Mouse (Mus musculus) kidney, embryonic 16.5 days (tissue): ENCODE measurements around the gene Wbp1. TPM values are rescaled to one million over a fixed set of nuclear protein-coding genes. Genes with fewer than 3 reads are reported as not detected.

ENCODE experiments used
- ATAC-seq: fragments of 200-750 bp; cut with Nextera tagmentation; 2 replicates; pipeline ENCODE4 v1.8.0; 2017; ENCODE audit warnings: moderate TSS enrichment; ENCODE audit not compliant: low FRiP score, low TSS enrichment
- H3K27ac ChIP-seq: fragments of 300-500 bp; sonication (generic); 2 replicates; pipeline ENCODE4 v1.5.1; 2014; ENCODE audit warnings: low read length
- H3K27me3 ChIP-seq: fragments of 300-500 bp; sonication (generic); 2 replicates; pipeline ENCODE4 v1.6.1; 2014; ENCODE audit warnings: low read length, control low read depth, mixed read lengths; ENCODE audit not compliant: insufficient read depth
- H3K36me3 ChIP-seq: fragments of 300-500 bp; sonication (generic); 2 replicates; pipeline ENCODE4 v1.6.1; 2014; ENCODE audit warnings: low read length, control low read depth, mixed read lengths; ENCODE audit not compliant: insufficient read depth
- H3K4me1 ChIP-seq: fragments of 300-500 bp; sonication (generic); 2 replicates; pipeline ENCODE4 v1.6.1; 2014; ENCODE audit warnings: low read length, control low read depth, mixed read lengths; ENCODE audit not compliant: insufficient read depth
- H3K4me2 ChIP-seq: fragments of 300-500 bp; sonication (generic); replicated peaks from 2 replicates; pipeline ENCODE4 v1.6.1; 2014; ENCODE audit warnings: low read depth, low read length
- H3K4me3 ChIP-seq: fragments of 300-500 bp; sonication (generic); 2 replicates; pipeline ENCODE4 v1.5.1; 2014; ENCODE audit warnings: mild to moderate bottlenecking, low read length
- H3K9ac ChIP-seq: fragments of 300-500 bp; sonication (generic); replicated peaks from 2 replicates; pipeline ENCODE4 v1.6.1; 2014; ENCODE audit warnings: low read length
- H3K9me3 ChIP-seq: fragments of 300-500 bp; sonication (generic); 2 replicates; pipeline ENCODE4 v1.6.1; 2016; ENCODE audit warnings: low read length, control low read depth
- WGBS: fragments of 180-500 bp; shearing (Covaris S2); extraction: QIAGEN DNeasy Blood & Tissue Kit; methylation state at CpG from one replicate; pipeline ENCODE4 v1.1.7; 2014; 5-methylcytosine and 5-hydroxymethylcytosine counted together
- polyA plus RNA-seq: library from polyadenylated mRNA; unstranded; fragments of >200 nt; fragmentation: Nextera tagmentation; extraction: Ambion mirVana; gene quantifications from 2 replicates; pipeline ENCODE4 v1.2.1, GENCODE M21; 2015

Gene Wbp1
- polyA plus RNA-seq, 1 experiment from 2014 or later = 160 TPM

DNA sequence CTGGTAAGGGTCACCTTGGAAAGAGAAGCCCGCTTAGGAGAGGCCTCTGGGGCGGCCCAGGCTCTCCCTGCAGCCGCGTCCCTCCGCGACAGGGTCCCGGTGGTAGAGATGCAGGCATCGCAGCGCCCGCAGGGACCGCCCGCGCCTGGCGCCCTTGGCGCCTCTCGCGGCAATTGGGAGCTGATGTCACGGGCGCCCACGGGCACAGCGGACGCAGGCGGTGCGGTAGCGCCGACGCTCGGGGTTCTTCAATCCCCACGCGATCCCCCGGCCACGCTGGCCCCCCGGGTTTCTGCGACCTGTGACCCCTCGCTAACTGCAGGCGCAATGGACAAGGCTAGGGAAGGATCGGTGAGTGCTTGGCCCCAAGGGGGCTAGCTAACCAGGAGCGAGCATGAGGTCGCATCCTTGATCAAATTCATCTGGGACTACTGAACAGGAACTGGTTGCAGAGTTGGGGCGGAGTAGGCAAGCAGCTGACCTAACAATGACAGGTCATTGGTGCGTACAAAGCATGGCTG lies 20.9 kb upstream of the Wbp1 start:
- Histone ChIP-seq H3K27me3 (no peaks in the 10 kb centered on the region), H3K27ac (no peak overlapping the region), H3K9ac (peak overlapping the region; percentile 73), H3K4me1 (peaks cover 29% of the 10 kb centered on the region), H3K9me3 (no peaks in the 10 kb centered on the region), H3K4me3 (peak overlapping the region; percentile 39), H3K36me3 (peaks cover 4% of the 10 kb centered on the region; the same call in 1 of the 2 replicates), H3K4me2 (peak overlapping the region; percentile 66)
- ATAC-seq = no peak
- WGBS = 5% methylated on average over 41 of the region's 41 CpGs

DNA sequence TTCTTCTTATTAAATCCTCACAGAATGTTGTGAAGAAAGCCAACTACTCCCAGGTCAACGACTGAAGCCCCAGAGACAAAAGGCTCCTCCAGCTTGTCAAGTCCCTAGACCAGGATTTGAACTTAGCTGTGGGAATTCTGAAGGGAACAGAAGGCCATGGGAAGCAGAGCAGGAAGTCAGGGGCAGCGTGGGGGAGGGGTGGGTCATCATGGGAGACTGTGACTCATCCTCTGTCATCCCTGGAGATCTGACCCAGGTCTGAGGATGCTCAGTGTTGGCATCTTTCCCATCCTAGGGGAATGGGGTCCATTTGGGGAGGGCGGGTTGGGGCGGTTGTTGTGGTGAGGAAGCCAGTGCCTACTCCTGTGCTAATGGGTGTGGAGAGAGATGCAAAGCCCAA lies 20.3 kb upstream of the Wbp1 start:
- H3K4me1 ChIP-seq = peaks cover 29% of the 10 kb centered on the region
- H3K9me3 ChIP-seq = no peaks in the 10 kb centered on the region
- peak overlapping the region; percentile 66 for H3K4me2 ChIP-seq
- no peaks in the 10 kb centered on the region for H3K36me3 ChIP-seq
- no peak overlapping the region for H3K27ac ChIP-seq
- WGBS = 38% methylated on average over 4 of the region's 4 CpGs
- H3K4me3 ChIP-seq = peak overlapping the region; percentile 39; the same call in 1 of the 2 replicates
- ATAC-seq = no peak
- H3K9ac ChIP-seq = peak overlapping the region; percentile 73; the same call in 1 of the 2 replicates
- no peaks in the 10 kb centered on the region for H3K27me3 ChIP-seq

DNA sequence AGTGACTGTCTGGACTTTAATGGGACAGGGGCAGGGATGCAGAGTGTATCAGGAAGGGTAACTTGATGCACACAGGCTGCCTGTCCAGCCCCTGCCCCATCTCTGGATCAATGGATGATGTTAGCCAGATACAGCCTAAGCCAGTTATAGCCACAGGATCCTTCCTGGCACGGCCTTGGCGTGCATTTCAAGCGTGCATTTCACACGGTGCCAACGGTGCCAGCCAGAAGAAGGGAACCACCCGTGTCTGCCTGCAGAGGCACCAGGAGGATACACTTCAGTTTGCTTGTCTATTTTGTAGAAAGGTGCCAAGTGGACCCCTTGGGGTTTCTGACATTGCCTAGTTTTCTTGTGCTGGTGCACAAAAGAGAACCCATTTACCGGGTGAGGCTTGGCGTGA lies 18.7 kb upstream of the Wbp1 start:
- 94% methylated on average over 8 of the region's 8 CpGs for WGBS
- H3K9me3 ChIP-seq = no peaks in the 10 kb centered on the region
- no peak overlapping the region for H3K9ac ChIP-seq
- H3K27ac ChIP-seq = no peak overlapping the region
- no peak overlapping the region for H3K4me3 ChIP-seq
- no peaks in the 10 kb centered on the region for H3K36me3 ChIP-seq
- peaks cover 43% of the 10 kb centered on the region for H3K4me1 ChIP-seq
- no peak for ATAC-seq
- H3K27me3 ChIP-seq = no peaks in the 10 kb centered on the region
- no peak overlapping the region for H3K4me2 ChIP-seq

DNA sequence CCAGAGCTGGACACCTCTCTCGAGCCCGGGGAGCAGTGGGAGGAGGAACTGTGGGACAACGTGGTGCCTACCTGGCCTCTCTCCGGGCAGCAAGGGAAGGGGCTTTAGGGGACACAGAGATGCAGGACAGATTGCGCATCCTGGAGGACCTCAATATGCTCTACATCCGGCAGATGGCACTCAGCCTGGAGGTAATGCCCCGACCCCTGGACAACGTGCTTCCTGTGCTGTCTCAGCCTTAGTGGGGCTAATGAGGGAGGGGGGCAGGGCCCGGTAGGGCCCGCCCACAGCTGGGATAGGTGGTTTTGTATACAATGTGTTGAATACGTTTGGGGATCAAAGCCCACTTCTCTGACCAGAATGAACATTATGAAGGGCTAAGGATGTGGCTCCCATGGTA lies 16.7 kb upstream of the Wbp1 start:
- peak; percentile 23 for ATAC-seq
- peak overlapping the region; percentile 69 for H3K4me2 ChIP-seq
- H3K4me1 ChIP-seq = peaks cover 48% of the 10 kb centered on the region
- 0% methylated on average over 11 of the region's 11 CpGs for WGBS
- peak overlapping the region; percentile 100 for H3K27ac ChIP-seq
- H3K9ac ChIP-seq = peak overlapping the region; percentile 97
- H3K4me3 ChIP-seq = peak overlapping the region; percentile 62
- H3K36me3 ChIP-seq = no peaks in the 10 kb centered on the region
- H3K27me3 ChIP-seq = no peaks in the 10 kb centered on the region
- H3K9me3 ChIP-seq = no peaks in the 10 kb centered on the region

DNA sequence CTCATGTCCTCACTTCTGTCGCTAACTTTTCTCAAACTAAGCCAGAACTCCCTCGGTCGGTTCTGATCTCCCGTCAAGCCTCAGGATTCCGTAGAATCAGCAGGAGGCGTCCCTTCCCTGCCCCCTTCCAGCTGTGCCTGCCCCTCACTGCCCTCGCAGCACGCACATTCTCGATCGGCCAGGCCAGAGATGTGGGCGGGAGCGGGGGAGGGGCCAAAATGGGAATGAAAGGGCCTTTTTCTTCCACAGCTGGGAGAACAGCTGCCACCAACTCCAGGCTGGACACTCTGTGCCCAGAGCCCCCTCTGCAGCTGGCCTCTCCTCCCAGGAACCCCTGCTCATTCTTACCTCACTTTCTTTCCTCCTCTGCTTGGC lies 16.2 kb upstream of the Wbp1 start:
- Histone ChIP-seq H3K9ac (peak overlapping the region; percentile 97), H3K27ac (peak overlapping the region; percentile 100), H3K4me3 (peak overlapping the region; percentile 62), H3K9me3 (no peaks in the 10 kb centered on the region), H3K36me3 (no peaks in the 10 kb centered on the region), H3K4me2 (peak overlapping the region; percentile 69), H3K4me1 (peaks cover 48% of the 10 kb centered on the region), H3K27me3 (no peaks in the 10 kb centered on the region)
- 0% methylated on average over 12 of the region's 12 CpGs for WGBS
- peak; percentile 78 for ATAC-seq

DNA sequence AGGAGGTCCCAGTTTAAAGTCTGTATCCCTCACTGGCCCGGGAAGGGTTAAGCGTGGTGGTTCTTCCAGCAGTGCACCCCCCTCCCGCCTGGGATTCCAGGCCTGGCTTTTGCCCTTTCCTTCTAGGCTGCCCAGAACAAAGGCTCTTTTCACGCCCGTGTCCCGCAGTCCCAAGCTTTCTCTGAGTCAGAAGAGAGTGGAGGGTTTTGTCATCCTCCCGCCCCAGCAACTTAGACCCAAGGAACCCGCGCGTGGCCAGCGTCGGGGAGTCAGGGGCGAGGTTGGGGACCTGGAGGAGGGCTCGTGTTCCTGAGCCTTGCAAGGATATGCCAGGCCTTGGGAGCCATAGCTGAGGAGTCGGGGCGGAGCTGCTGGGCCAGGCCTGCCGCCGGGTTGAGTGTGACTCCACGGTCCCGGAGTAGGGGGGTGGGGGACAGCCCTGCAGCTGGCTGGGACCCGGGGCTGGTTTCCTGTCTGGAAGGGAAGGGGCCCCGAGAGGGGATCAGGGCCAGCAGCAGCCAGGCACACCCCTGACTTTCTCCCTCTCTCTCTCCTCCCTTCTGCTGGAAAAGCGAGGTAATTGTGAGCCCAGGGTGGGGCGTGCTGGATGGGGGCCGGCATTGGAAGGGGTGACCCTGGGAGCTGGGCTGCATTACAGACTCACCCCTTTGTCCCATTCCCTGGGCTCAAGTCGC lies 15.7 kb upstream of the Wbp1 start:
- Histone ChIP-seq H3K27ac (peak overlapping the region; percentile 100), H3K9ac (peak overlapping the region; percentile 97), H3K4me2 (peak overlapping the region; percentile 69), H3K4me1 (peaks cover 43% of the 10 kb centered on the region), H3K36me3 (no peaks in the 10 kb centered on the region), H3K27me3 (no peaks in the 10 kb centered on the region), H3K9me3 (no peaks in the 10 kb centered on the region), H3K4me3 (peak overlapping the region; percentile 62)
- ATAC-seq = peak; percentile 79
- WGBS = under 1% methylated on average over 26 of the region's 26 CpGs

DNA sequence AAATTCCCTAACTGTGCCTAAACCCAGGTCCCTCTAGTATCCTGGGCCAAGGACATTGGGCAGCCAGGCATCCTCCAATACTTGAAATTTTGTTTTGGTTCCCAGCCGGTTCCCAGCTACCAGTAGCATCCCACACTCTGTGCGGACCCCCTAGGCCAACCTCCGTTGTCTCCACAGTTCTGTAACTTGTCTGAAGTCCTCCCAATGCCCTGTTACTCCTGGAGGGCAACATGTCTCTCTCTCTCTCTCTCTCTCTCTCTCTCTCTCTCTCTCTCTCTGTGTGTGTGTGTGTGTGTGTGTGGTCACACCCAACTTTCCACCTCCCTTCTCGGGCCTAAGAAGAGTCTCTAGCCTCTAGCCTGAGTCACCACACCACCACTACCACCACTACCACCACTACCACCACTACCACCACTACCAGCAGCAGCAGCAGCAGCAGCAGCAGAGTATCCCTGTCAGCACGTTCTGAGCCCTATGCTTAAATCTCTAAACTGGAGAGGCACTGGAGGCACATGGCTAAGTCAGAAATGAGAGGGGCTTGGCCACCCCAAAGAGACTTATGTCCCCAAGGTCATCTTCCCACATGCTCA lies 15.0 kb upstream of the Wbp1 start:
- Histone ChIP-seq H3K9me3 (no peaks in the 10 kb centered on the region), H3K27ac (peak overlapping the region; percentile 100), H3K4me2 (peak overlapping the region; percentile 69), H3K27me3 (no peaks in the 10 kb centered on the region), H3K4me1 (peaks cover 43% of the 10 kb centered on the region), H3K36me3 (no peaks in the 10 kb centered on the region), H3K4me3 (peak overlapping the region; percentile 62), H3K9ac (peak overlapping the region; percentile 97)
- ATAC-seq = peak; percentile 5
- 9% methylated on average over 5 of the region's 5 CpGs for WGBS

DNA sequence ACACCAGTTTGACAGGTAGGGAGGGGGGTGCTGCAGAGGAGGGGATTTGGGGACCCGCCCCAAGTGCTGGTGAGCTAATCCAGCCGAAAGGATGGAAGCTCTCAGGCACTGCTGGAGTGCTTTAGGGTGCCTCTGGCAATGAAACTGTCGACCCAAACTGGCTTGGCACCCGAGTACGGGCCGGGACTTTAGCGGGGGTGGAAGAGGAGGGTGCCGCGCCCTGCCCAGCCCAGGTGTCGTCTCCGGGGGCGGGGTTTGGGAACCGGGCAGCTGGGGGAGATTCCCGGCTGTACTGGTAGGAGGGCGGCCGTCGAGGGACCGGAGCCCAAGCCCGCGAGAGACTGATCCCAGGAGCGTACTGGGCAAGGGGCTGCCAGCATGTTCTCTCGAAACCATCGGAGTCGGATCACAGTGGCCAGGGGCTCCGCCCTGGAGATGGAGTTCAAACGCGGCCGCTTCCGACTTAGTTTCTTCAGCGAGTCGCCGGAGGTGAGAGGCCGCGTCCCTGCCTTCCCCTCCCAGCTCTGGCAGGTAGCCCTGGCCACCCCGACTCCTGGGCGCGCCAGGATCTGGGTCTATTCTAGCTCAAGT lies 14.3 kb upstream of the Wbp1 start:
- peak overlapping the region; percentile 69 for H3K4me2 ChIP-seq
- peak overlapping the region; percentile 62 for H3K4me3 ChIP-seq
- H3K9me3 ChIP-seq = no peaks in the 10 kb centered on the region
- WGBS = 2% methylated on average over 37 of the region's 37 CpGs
- no peaks in the 10 kb centered on the region for H3K36me3 ChIP-seq
- peak overlapping the region; percentile 97 for H3K9ac ChIP-seq
- no peaks in the 10 kb centered on the region for H3K27me3 ChIP-seq
- peaks cover 48% of the 10 kb centered on the region for H3K4me1 ChIP-seq
- H3K27ac ChIP-seq = peak overlapping the region; percentile 100
- ATAC-seq = 0 out of 2 replicates have a peak, but pooled peaks have one; percentile 1

DNA sequence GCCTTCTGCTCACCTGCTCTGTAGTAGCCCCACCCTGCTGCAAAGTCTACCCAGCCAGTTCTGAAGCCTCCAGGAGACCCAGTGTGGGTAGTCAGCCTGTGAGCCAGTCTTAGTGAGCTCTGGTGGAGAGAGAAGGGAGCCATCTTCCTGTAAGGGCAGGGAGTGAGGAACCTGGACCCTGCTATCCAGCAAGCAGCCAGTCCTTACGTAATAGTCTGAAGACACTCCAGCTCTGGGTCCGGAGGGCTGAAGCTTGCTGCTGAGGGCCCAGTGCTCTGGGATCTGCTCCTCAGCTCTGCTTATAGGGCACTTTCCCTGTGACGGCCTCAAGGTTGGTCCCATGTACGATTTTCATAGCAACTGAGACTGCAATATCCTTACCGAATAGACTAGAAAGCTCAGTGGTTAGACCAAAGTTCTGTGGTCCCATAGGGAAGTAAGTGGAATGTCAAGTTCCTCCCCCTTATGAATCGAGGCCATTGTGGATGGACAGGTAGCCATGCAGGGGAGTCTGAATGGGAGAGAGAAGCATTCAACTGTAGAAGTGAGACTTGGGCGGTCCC lies 13.7 kb upstream of the Wbp1 start, which contains the start of gene Rtkn:
Rtkn (plus strand) TSS at position 513 of the 563 bp plus-strand sequence.
- H3K9ac ChIP-seq = peak within 1 kb of the TSS; percentile 97
- ATAC-seq = no peak

More for the DNA sequence above, 13.7 kb upstream of the Wbp1 start, which contains the start of gene Rtkn:
- peak within 1 kb of the TSS; percentile 100 for H3K27ac ChIP-seq
- no peaks in the 10 kb centered on the region for H3K9me3 ChIP-seq
- H3K4me1 ChIP-seq = peaks cover 48% of the 10 kb centered on the region
- peak within 1 kb of the TSS; percentile 62 for H3K4me3 ChIP-seq
- H3K36me3 ChIP-seq = no peaks in the 10 kb centered on the region
- H3K27me3 ChIP-seq = no peaks in the 10 kb centered on the region
- 53% methylated on average over 7 of the region's 7 CpGs for WGBS
- peak within 1 kb of the TSS; percentile 69 for H3K4me2 ChIP-seq
